8 mouse cellular contexts compared by ENCODE assay signal in the genomic region with DNA sequence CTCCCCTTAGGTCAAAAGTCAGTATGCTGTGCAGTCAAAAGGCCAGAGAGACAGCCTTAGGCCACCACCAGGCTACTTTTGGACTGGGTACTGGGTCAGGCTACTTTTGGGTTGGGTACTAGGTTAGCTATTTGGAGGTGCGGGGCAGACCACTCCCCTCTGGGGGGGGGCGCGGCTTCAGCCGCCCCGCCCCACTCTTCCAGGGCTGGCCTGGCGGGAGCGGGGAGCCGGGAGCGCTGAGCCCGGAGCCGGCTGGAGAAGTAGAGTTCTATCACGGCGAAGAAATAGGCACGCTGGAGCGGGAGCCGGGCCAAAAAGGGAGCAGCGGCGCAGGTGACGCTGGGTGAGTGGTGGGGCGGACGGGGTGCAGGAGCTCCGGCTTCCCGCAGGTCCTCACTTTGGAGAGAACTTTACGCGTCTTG. TPM values are rescaled to one million over a fixed set of nuclear protein-coding genes. Genes with fewer than 3 reads are reported as not detected.
DNase-seq lines count a peak whose midpoint lies in the region; ATAC-seq and TF ChIP-seq lines count a peak whose summit lies in the region.

No protein-coding gene starts in this region.

- peaks cover 20% of the 10 kb centered on the region for H3K36me3 ChIP-seq in ES-Bruce4 (ENCODE audit: control insufficient read depth, insufficient read depth, low read length, poor library complexity, severe bottlenecking)
- peaks cover 19% of the 10 kb centered on the region for H3K36me3 ChIP-seq in forebrain, embryonic 13.5 days (ENCODE audit: poor library complexity, severe bottlenecking)
- H3K36me3 ChIP-seq in limb, embryonic 12.5 days = peaks cover 22% of the 10 kb centered on the region
- peaks cover 23% of the 10 kb centered on the region for H3K36me3 ChIP-seq in midbrain, embryonic 12.5 days

- no peaks in the 10 kb centered on the region for H3K27me3 ChIP-seq in ES-Bruce4 (ENCODE audit: control insufficient read depth, insufficient read depth, low read length, poor library complexity, severe bottlenecking)
- H3K27me3 ChIP-seq in forebrain, embryonic 13.5 days = no peaks in the 10 kb centered on the region
- H3K27me3 ChIP-seq in limb, embryonic 12.5 days = no peaks in the 10 kb centered on the region
- peaks cover 5% of the 10 kb centered on the region; the same call in 1 of the 2 replicates for H3K27me3 ChIP-seq in midbrain, embryonic 12.5 days

- no peak for TF ChIP-seq EP300 in ES-Bruce4 (IDR thresholded peaks at IDR 0.05; ENCODE audit: insufficient read depth, low read depth, low read length)

- H3K4me1 ChIP-seq in ES-Bruce4 (ENCODE audit: control insufficient read depth, insufficient read depth, low read length) = peaks cover 7% of the 10 kb centered on the region
- H3K4me1 ChIP-seq in forebrain, embryonic 13.5 days = peaks cover 53% of the 10 kb centered on the region
- peaks cover 59% of the 10 kb centered on the region for H3K4me1 ChIP-seq in limb, embryonic 12.5 days (replicated peaks)
- peaks cover 55% of the 10 kb centered on the region for H3K4me1 ChIP-seq in midbrain, embryonic 12.5 days

- no peak for TF ChIP-seq CTCF in ES-Bruce4 (IDR thresholded peaks at IDR 0.05; ENCODE audit: low read depth, low read length)

- peak; percentile 76 to 89 for DNase-seq in adrenal gland, postnatal 36 days
- peak; percentile 76 for DNase-seq in heart, postnatal 4 days
- peak; percentile 68 for DNase-seq in thymus, postnatal 4 days
- DNase-seq in spleen, postnatal 36 days (ENCODE audit: low spot score in 2 of 2) = no peak

- TF ChIP-seq POLR2A in ES-Bruce4 (IDR thresholded peaks at IDR 0.05; ENCODE audit: insufficient read depth, low read length) = no peak

- peak overlapping the region; percentile 83 for H3K4me3 ChIP-seq in ES-Bruce4 (ENCODE audit: low read depth, low read length)
- peak overlapping the region; percentile 72 for H3K4me3 ChIP-seq in forebrain, embryonic 13.5 days
- H3K4me3 ChIP-seq in limb, embryonic 12.5 days (replicated peaks) = peak overlapping the region; percentile 75
- H3K4me3 ChIP-seq in midbrain, embryonic 12.5 days = peak overlapping the region; percentile 76

- H3K27ac ChIP-seq in ES-Bruce4 (ENCODE audit: insufficient read depth, low read length) = peak overlapping the region; percentile 60
- peak overlapping the region; percentile 97 for H3K27ac ChIP-seq in forebrain, embryonic 13.5 days
- peak overlapping the region; percentile 98 for H3K27ac ChIP-seq in limb, embryonic 12.5 days
- H3K27ac ChIP-seq in midbrain, embryonic 12.5 days (replicated peaks) = peak overlapping the region; percentile 97; the same call in 1 of the 2 replicates

- H3K4me2 ChIP-seq in forebrain, embryonic 13.5 days = peak overlapping the region; percentile 88
- H3K4me2 ChIP-seq in limb, embryonic 12.5 days = peak overlapping the region; percentile 83
- peak overlapping the region; percentile 74 for H3K4me2 ChIP-seq in midbrain, embryonic 12.5 days (replicated peaks)

- 1% methylated on average over 21 of the region's 25 CpGs for WGBS in forebrain, embryonic 13.5 days
- under 1% methylated on average over 25 of the region's 25 CpGs for WGBS in limb, embryonic 12.5 days
- WGBS in midbrain, embryonic 12.5 days = under 1% methylated on average over 25 of the region's 25 CpGs

- no peaks in the 10 kb centered on the region for H3K9me3 ChIP-seq in ES-Bruce4 (replicated peaks; ENCODE audit: control insufficient read depth, insufficient read depth, low read length, poor library complexity, severe bottlenecking)
- no peaks in the 10 kb centered on the region for H3K9me3 ChIP-seq in forebrain, embryonic 13.5 days (replicated peaks)
- no peaks in the 10 kb centered on the region for H3K9me3 ChIP-seq in limb, embryonic 12.5 days
- H3K9me3 ChIP-seq in midbrain, embryonic 12.5 days = no peaks in the 10 kb centered on the region

- no peak for ATAC-seq in forebrain, embryonic 13.5 days
- peak; percentile 5; the same call in 1 of the 2 replicates for ATAC-seq in limb, embryonic 12.5 days (ENCODE audit: insufficient number of reproducible peaks, insufficient read depth, low FRiP score, low TSS enrichment, low read depth)
- no peak for ATAC-seq in midbrain, embryonic 12.5 days (ENCODE audit: low FRiP score, low read depth)

- peak overlapping the region; percentile 86 for H3K9ac ChIP-seq in ES-Bruce4 (ENCODE audit: low read depth, poor library complexity, severe bottlenecking)
- H3K9ac ChIP-seq in forebrain, embryonic 13.5 days = peak overlapping the region; percentile 91
- peak overlapping the region; percentile 93 for H3K9ac ChIP-seq in limb, embryonic 12.5 days (replicated peaks)
- H3K9ac ChIP-seq in midbrain, embryonic 12.5 days (replicated peaks) = peak overlapping the region; percentile 54; the same call in 1 of the 2 replicates

RNA-seq across cellular contexts. Expression of a gene that starts 0.8 kb away (rescaled TPM):
- polyA plus RNA-seq in ES-Bruce4 (2011; ENCODE audit: insufficient read depth, insufficient read length, low read depth, missing spikeins) = 39.9 and 48.2 TPM in 2 replicates
- total RNA-seq in adrenal gland, postnatal 36 days (2021) = 10 to 100 TPM; 90.4 to 95.6 TPM
- polyA plus RNA-seq in forebrain, embryonic 13.5 days (2015; fragmentation: Nextera tagmentation; extraction: Ambion mirVana) = 24.5 and 24.7 TPM in 2 replicates
- total RNA-seq in heart, postnatal 4 days (2021) = 10 to 100 TPM; 52.6 to 68.0 TPM
- 105 TPM in 2 replicates for polyA plus RNA-seq in limb, embryonic 12.5 days (2016; fragmentation: Nextera tagmentation; extraction: Ambion mirVana)
- 69.5 and 70.3 TPM in 2 replicates for polyA plus RNA-seq in midbrain, embryonic 12.5 days (2016; fragmentation: Nextera tagmentation; extraction: Ambion mirVana)

RNA-seq across cellular contexts. Expression of a gene that starts 8.8 kb away (rescaled TPM):
- 32.5 and 34.0 TPM in 2 replicates for polyA plus RNA-seq in ES-Bruce4 (2011; ENCODE audit: insufficient read depth, insufficient read length, low read depth, missing spikeins)
- 10 to 100 TPM; 49.0 to 53.6 TPM for total RNA-seq in adrenal gland, postnatal 36 days (2021)
- polyA plus RNA-seq in forebrain, embryonic 13.5 days (2015; fragmentation: Nextera tagmentation; extraction: Ambion mirVana) = 82.2 and 89.7 TPM in 2 replicates
- 10 to 100 TPM; 45.3 to 45.5 TPM for total RNA-seq in heart, postnatal 4 days (2021)
- 77.5 and 78.5 TPM in 2 replicates for polyA plus RNA-seq in limb, embryonic 12.5 days (2016; fragmentation: Nextera tagmentation; extraction: Ambion mirVana)
- 70.3 and 78.7 TPM in 2 replicates for polyA plus RNA-seq in midbrain, embryonic 12.5 days (2016; fragmentation: Nextera tagmentation; extraction: Ambion mirVana)

RNA-seq across cellular contexts. Expression of a gene that starts 9.5 kb away (rescaled TPM):
- polyA plus RNA-seq in ES-Bruce4 (2011; ENCODE audit: insufficient read depth, insufficient read length, low read depth, missing spikeins) = 23.2 and 24.5 TPM in 2 replicates
- total RNA-seq in adrenal gland, postnatal 36 days (2021) = 10 to 100 TPM; 30.8 to 33.0 TPM
- polyA plus RNA-seq in forebrain, embryonic 13.5 days (2015; fragmentation: Nextera tagmentation; extraction: Ambion mirVana) = 21.1 and 22.2 TPM in 2 replicates
- 10 to 100 TPM; 12.3 to 14.4 TPM for total RNA-seq in heart, postnatal 4 days (2021)
- 27.8 and 27.9 TPM in 2 replicates for polyA plus RNA-seq in limb, embryonic 12.5 days (2016; fragmentation: Nextera tagmentation; extraction: Ambion mirVana)
- polyA plus RNA-seq in midbrain, embryonic 12.5 days (2016; fragmentation: Nextera tagmentation; extraction: Ambion mirVana) = 24.1 and 24.5 TPM in 2 replicates

RNA-seq across cellular contexts. Expression of a gene that starts 26.1 kb away (rescaled TPM):
- 15.7 and 24.6 TPM in 2 replicates for polyA plus RNA-seq in ES-Bruce4 (2011; ENCODE audit: insufficient read depth, insufficient read length, low read depth, missing spikeins)
- 1 to 10 TPM; 4.2 to 5.6 TPM for total RNA-seq in adrenal gland, postnatal 36 days (2021)
- polyA plus RNA-seq in forebrain, embryonic 13.5 days (2015; fragmentation: Nextera tagmentation; extraction: Ambion mirVana) = 9.7 and 11.7 TPM in 2 replicates
- total RNA-seq in heart, postnatal 4 days (2021) = 1 to 10 TPM; 1.2 to 2.0 TPM
- 6.5 and 6.9 TPM in 2 replicates for polyA plus RNA-seq in limb, embryonic 12.5 days (2016; fragmentation: Nextera tagmentation; extraction: Ambion mirVana)
- polyA plus RNA-seq in midbrain, embryonic 12.5 days (2016; fragmentation: Nextera tagmentation; extraction: Ambion mirVana) = 8.8 TPM in 2 replicates

RNA-seq across cellular contexts. Expression of a gene that starts 30.5 kb away (rescaled TPM):
- polyA plus RNA-seq in ES-Bruce4 (2011; ENCODE audit: insufficient read depth, insufficient read length, low read depth, missing spikeins) = 0.97 and 1.3 TPM in 2 replicates
- total RNA-seq in adrenal gland, postnatal 36 days (2021) = under 1 TPM; 0.13 to 0.23 TPM
- polyA plus RNA-seq in forebrain, embryonic 13.5 days (2015; fragmentation: Nextera tagmentation; extraction: Ambion mirVana) = 0.92 and 1.5 TPM in 2 replicates
- total RNA-seq in heart, postnatal 4 days (2021) = not detected
- polyA plus RNA-seq in limb, embryonic 12.5 days (2016; fragmentation: Nextera tagmentation; extraction: Ambion mirVana) = 0.20 and 0.56 TPM in 2 replicates
- polyA plus RNA-seq in midbrain, embryonic 12.5 days (2016; fragmentation: Nextera tagmentation; extraction: Ambion mirVana) = 0.46 and 0.84 TPM in 2 replicates

Comparison
In these comparisons a context has a peak if more than half of its experiments do, and no peak if none do; other contexts are left out.
1. DNase-seq: peak in adrenal gland, postnatal 36 days (2 of 2), heart, postnatal 4 days (single experiment) and thymus, postnatal 4 days (single experiment); none in spleen, postnatal 36 days (0 of 2).
2. Peak in every context shown above with its lines, with median percentiles within 50 percentile points of each other: H3K27ac ChIP-seq, H3K4me3 ChIP-seq, H3K9ac ChIP-seq and H3K4me2 ChIP-seq.